Mouse (Mus musculus): ENCODE measurements around the gene Sh3bp2. TPM values are rescaled to one million over a fixed set of nuclear protein-coding genes. Genes with fewer than 3 reads are reported as not detected.

Gene Sh3bp2
- total and polyA plus RNA-seq, 3 experiments, result 7.9 to 12.0 TPM; not detected in 1

DNA sequence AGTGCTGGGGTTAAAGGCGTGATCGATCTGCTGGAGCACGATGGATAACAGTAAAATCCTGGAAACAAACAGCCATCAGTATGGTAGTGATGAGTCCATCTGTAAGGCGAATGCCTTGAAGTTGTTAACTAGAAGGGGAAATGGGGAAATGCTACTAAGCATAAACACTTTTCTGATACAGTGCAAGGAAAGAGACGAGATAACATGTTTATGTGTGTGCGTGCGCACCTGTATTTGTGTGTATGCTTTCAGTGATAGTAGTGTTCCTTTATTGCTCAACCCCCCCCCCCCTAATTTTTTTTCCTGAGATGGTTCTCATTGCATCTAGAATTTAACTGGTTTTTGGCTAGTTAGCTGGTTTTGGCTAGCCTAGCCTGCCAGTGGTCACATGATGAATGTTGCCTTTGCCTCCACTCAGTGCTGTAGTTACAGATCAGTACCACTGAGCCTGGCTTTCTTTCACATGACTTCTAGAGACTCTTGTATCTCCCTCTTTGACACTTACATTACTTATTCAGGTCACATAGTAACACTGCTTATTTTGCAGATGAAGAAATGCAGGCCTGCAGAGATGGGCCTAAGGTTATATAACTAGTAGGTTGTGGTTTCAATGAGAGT, 52.5 kb downstream of the Sh3bp2 start (continued):
- TF ChIP-seq UBTF (IDR thresholded peaks at IDR 0.05; ENCODE audit: borderline replicate concordance, insufficient read depth, low read depth, low read length) (no peak), POLR2AphosphoS2 (IDR thresholded peaks at IDR 0.05; ENCODE audit: low read length) (no peak)

DNA sequence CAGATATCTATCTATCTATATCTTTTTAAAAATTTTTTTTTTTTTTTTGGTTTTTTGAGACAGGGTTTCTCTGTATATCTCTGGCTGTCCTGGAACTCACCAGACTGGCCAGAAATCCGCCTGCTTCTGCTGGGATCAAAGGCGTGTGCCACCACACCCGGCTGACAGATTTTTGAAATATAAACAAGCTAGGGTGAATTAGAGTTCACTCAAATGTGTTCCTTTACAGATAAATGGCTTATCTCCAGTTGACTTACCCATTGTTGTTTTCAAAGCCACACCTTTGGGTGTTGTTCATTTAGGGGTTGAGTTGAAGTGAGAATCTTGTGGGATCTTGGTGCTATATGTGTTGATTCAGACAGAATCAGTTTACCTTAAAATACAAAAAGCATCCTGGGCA, 53.7 kb downstream of the Sh3bp2 start:
- H3K9ac ChIP-seq (ENCODE audit: control insufficient read depth, low read depth, low read length, poor library complexity, severe bottlenecking), result no peak overlapping the region
- H3K79me2 ChIP-seq (ENCODE audit: control insufficient read depth, insufficient read depth, low read length, poor library complexity), result peaks cover 15% of the 10 kb centered on the region
- peaks cover 24 to 42% of the 10 kb centered on the region in 2 experiments for H3K4me1 ChIP-seq (ENCODE audit: control insufficient read depth in 1 of 2, insufficient read depth in 2 of 2, low read length in 2 of 2)
- peak; percentile 79 for DNase-seq (ENCODE audit: low read depth, low spot score)
- peaks cover 0 to 50% of the 10 kb centered on the region in 2 experiments; a peak in 2 of 4 replicates for H3K36me3 ChIP-seq (ENCODE audit: control insufficient read depth in 1 of 2, insufficient read depth in 2 of 2, low read length in 2 of 2)
- no peak overlapping the region for H3K27ac ChIP-seq (ENCODE audit: control insufficient read depth, low read depth, low read length)
- H3K9me3 ChIP-seq (replicated peaks; ENCODE audit: insufficient read depth, low read length), result no peaks in the 10 kb centered on the region
- H3K4me3 ChIP-seq (ENCODE audit: control insufficient read depth in 1 of 2, insufficient read depth in 1 of 2, low read depth in 2 of 2, low read length in 2 of 2), result no peak overlapping the region
- no peaks in the 10 kb centered on the region for H3K27me3 ChIP-seq (ENCODE audit: control insufficient read depth in 1 of 2, insufficient read depth in 2 of 2, low read length in 2 of 2)
- TF ChIP-seq MYC (IDR thresholded peaks at IDR 0.05; ENCODE audit: low read depth, low read length), result peak; percentile 21; the same call in 1 of the 2 replicates
- no peak for TF ChIP-seq JUND (IDR thresholded peaks at IDR 0.05; ENCODE audit: low read depth, low read length)
- no peak for TF ChIP-seq MAX (IDR thresholded peaks at IDR 0.05; ENCODE audit: low read length)
- TF ChIP-seq POLR2A (IDR thresholded peaks at IDR 0.05; ENCODE audit: control insufficient read depth in 1 of 2, insufficient read depth in 1 of 2, low read depth in 1 of 2, low read length in 2 of 2, poor library complexity in 1 of 2), result no peak
- TF ChIP-seq MYB (IDR thresholded peaks at IDR 0.05; ENCODE audit: low read depth, low read length), result no peak
- TF ChIP-seq ZKSCAN1 (IDR thresholded peaks at IDR 0.05; ENCODE audit: low read depth, low read length), result no peak
- no peak for TF ChIP-seq TBP (IDR thresholded peaks at IDR 0.05; ENCODE audit: low read depth, low read length)
- TF ChIP-seq MEF2A (IDR thresholded peaks at IDR 0.05; ENCODE audit: extremely low read depth, insufficient replicate concordance, low read depth, low read length, poor library complexity, severe bottlenecking), result no peak
- no peak for TF ChIP-seq NELFE (IDR thresholded peaks at IDR 0.05; ENCODE audit: low read depth, low read length)
- TF ChIP-seq ZC3H11A (IDR thresholded peaks at IDR 0.05; ENCODE audit: low read depth, low read length), result no peak
- peak; percentile 27; the same call in 1 of the 2 replicates for TF ChIP-seq ZNF384 (IDR thresholded peaks at IDR 0.05; ENCODE audit: low read depth, low read length)
- TF ChIP-seq GABPA (IDR thresholded peaks at IDR 0.05; ENCODE audit: low read depth, low read length), result no peak
- TF ChIP-seq GATA1 (IDR thresholded peaks at IDR 0.05; ENCODE audit: low read depth, low read length), result peak; percentile 95
- no peak for TF ChIP-seq NRF1 (IDR thresholded peaks at IDR 0.05; ENCODE audit: insufficient read depth, low read depth, low read length, poor library complexity, severe bottlenecking)
- no peak for TF ChIP-seq UBTF (IDR thresholded peaks at IDR 0.05; ENCODE audit: borderline replicate concordance, insufficient read depth, low read depth, low read length)
- no peak for TF ChIP-seq USF2 (IDR thresholded peaks at IDR 0.05; ENCODE audit: borderline replicate concordance in 1 of 2, insufficient read depth in 1 of 2, low read depth in 1 of 2, low read length in 2 of 2)
- TF ChIP-seq HCFC1 (IDR thresholded peaks at IDR 0.05; ENCODE audit: low read depth, low read length), result peak; percentile 59; the same call in 1 of the 2 replicates
- peak; percentile 89 to 95 for TF ChIP-seq EP300 (IDR thresholded peaks at IDR 0.05; ENCODE audit: low read depth in 1 of 2, low read length in 2 of 2)
- peak; percentile 69; the same call in 1 of the 2 replicates for TF ChIP-seq BHLHE40 (IDR thresholded peaks at IDR 0.05; ENCODE audit: borderline replicate concordance, low read depth, low read length)
- TF ChIP-seq TCF12 (IDR thresholded peaks at IDR 0.05; ENCODE audit: low read depth, low read length), result peak; percentile 93
- TF ChIP-seq ETS1 (IDR thresholded peaks at IDR 0.05; ENCODE audit: low read depth, low read length), result peak; percentile 93
- TF ChIP-seq CHD2 (IDR thresholded peaks at IDR 0.05; ENCODE audit: low read length), result no peak
- TF ChIP-seq E2F4 (IDR thresholded peaks at IDR 0.05; ENCODE audit: borderline replicate concordance, low read depth, low read length), result no peak
- no peak for TF ChIP-seq USF1 (IDR thresholded peaks at IDR 0.05; ENCODE audit: low read depth, low read length)
- no peak for TF ChIP-seq SMC3 (IDR thresholded peaks at IDR 0.05; ENCODE audit: low read depth, low read length)
- peak; percentile 91 for TF ChIP-seq RCOR1 (IDR thresholded peaks at IDR 0.05; ENCODE audit: low read depth, low read length)
- no peak for TF ChIP-seq MAZ (IDR thresholded peaks at IDR 0.05; ENCODE audit: low read depth, low read length)
- peak; percentile 28; the same call in 1 of the 2 replicates for TF ChIP-seq POLR2AphosphoS2 (IDR thresholded peaks at IDR 0.05; ENCODE audit: low read length)
- TF ChIP-seq POLR2AphosphoS5 (IDR thresholded peaks at IDR 0.05; ENCODE audit: borderline replicate concordance, low read depth, low read length), result no peak
- no peak for TF ChIP-seq CHD1 (IDR thresholded peaks at IDR 0.05; ENCODE audit: low read depth, low read length)
- peak; percentile 93 for TF ChIP-seq SIN3A (IDR thresholded peaks at IDR 0.05; ENCODE audit: low read length)
- peak; percentile 50; the same call in 1 of the 2 replicates for TF ChIP-seq MXI1 (IDR thresholded peaks at IDR 0.05; ENCODE audit: low read depth, low read length)
- TF ChIP-seq ELF1 (IDR thresholded peaks at IDR 0.05; ENCODE audit: low read depth, low read length), result no peak
- TF ChIP-seq ZMIZ1 (IDR thresholded peaks at IDR 0.05; ENCODE audit: low read depth, low read length), result no peak

All from MEL (cell line).